ENCODE assay signal across 8 mouse cellular contexts in genomic region chr3:96645018-96645649, GRCm38 (mm10). TPM values are rescaled to one million over a fixed set of nuclear protein-coding genes. Genes with fewer than 3 reads are reported as not detected.
DNase-seq lines count a peak whose midpoint lies in the region; ATAC-seq lines count a peak whose summit lies in the region.

TSS of gene Itga10 (plus strand) at chr3:96645584.

- peaks cover 15% of the 10 kb centered on the region for H3K4me1 ChIP-seq in heart, embryonic 10.5 days
- H3K4me1 ChIP-seq in limb, embryonic 13.5 days: peaks cover 3% of the 10 kb centered on the region; the same call in 1 of the 2 replicates

- H3K27me3 ChIP-seq in heart, embryonic 10.5 days (ENCODE audit: insufficient read depth, poor library complexity, severe bottlenecking): no peaks in the 10 kb centered on the region
- no peaks in the 10 kb centered on the region for H3K27me3 ChIP-seq in limb, embryonic 13.5 days

- H3K4me3 ChIP-seq in heart, embryonic 10.5 days: peak within 1 kb of the TSS; percentile 13; the same call in 1 of the 2 replicates
- 0 out of 2 replicates have a peak within 1 kb of the TSS, but pooled peaks have one; percentile 16 for H3K4me3 ChIP-seq in limb, embryonic 13.5 days

- H3K9me3 ChIP-seq in heart, embryonic 10.5 days: no peaks in the 10 kb centered on the region
- no peaks in the 10 kb centered on the region for H3K9me3 ChIP-seq in limb, embryonic 13.5 days

- peaks cover 30% of the 10 kb centered on the region for H3K36me3 ChIP-seq in heart, embryonic 10.5 days
- peaks cover 53% of the 10 kb centered on the region for H3K36me3 ChIP-seq in limb, embryonic 13.5 days

- DNase-seq in adrenal gland, adult 2 months: peak; percentile 25
- DNase-seq in adrenal gland, adult 18-20 months (ENCODE audit: low spot score in 2 of 2): no peak
- DNase-seq in ovary, postnatal 36 days (ENCODE audit: low spot score): peak; percentile 29
- no peak for DNase-seq in ovary, postnatal 10 days (ENCODE audit: low spot score)
- DNase-seq in cerebellum, postnatal 25 days: peak; percentile 39 to 70
- DNase-seq in heart, embryonic 10.5 days (ENCODE audit: low spot score): no peak
- DNase-seq in retina, embryonic 14.5 days (ENCODE audit: low spot score): peak; percentile 60

- 53% methylated on average over 7 of the region's 7 CpGs for WGBS in heart, embryonic 10.5 days
- 67% methylated on average over 7 of the region's 7 CpGs for WGBS in limb, embryonic 13.5 days

- ATAC-seq in limb, embryonic 13.5 days (ENCODE audit: low FRiP score, low read depth): peak; percentile 74; the same call in 1 of the 2 replicates

- peak within 1 kb of the TSS; percentile 5 for H3K4me2 ChIP-seq in limb, embryonic 13.5 days (replicated peaks)

- no peak within 1 kb of the TSS for H3K27ac ChIP-seq in heart, embryonic 10.5 days
- no peak within 1 kb of the TSS for H3K27ac ChIP-seq in limb, embryonic 13.5 days

- H3K9ac ChIP-seq in limb, embryonic 13.5 days: no peak within 1 kb of the TSS

RNA-seq across cellular contexts. Expression of gene Itga10, which starts in this region (rescaled TPM):
- total RNA-seq in adrenal gland, adult 2 months (2021): 1 to 10 TPM; 1.3 to 1.9 TPM
- polyA plus RNA-seq in adrenal gland, adult 2 months (2012; rRNA removed): 1.3 and 1.6 TPM in 2 replicates
- total RNA-seq in adrenal gland, adult 18-20 months (2021): 1 to 10 TPM; 1.4 to 3.0 TPM
- 0.74 and 0.84 TPM in 2 replicates for polyA plus RNA-seq in heart, embryonic 10.5 days (2016; fragmentation: Nextera tagmentation; extraction: Ambion mirVana)
- polyA plus RNA-seq in limb, embryonic 13.5 days (2015; fragmentation: Nextera tagmentation; extraction: Ambion mirVana): 2.1 and 3.1 TPM in 2 replicates

Comparison
In these comparisons a context has a peak if more than half of its experiments do, and no peak if none do; other contexts are left out.
1. DNase-seq: peak in adrenal gland, adult 2 months (single experiment), ovary, postnatal 36 days (single experiment), cerebellum, postnatal 25 days (2 of 2) and retina, embryonic 14.5 days (single experiment); none in adrenal gland, adult 18-20 months (0 of 2), ovary, postnatal 10 days (single experiment) and heart, embryonic 10.5 days (single experiment).